Mouse (Mus musculus): ENCODE results near the gene Rpp40.

The Rpp40 gene

DNA sequence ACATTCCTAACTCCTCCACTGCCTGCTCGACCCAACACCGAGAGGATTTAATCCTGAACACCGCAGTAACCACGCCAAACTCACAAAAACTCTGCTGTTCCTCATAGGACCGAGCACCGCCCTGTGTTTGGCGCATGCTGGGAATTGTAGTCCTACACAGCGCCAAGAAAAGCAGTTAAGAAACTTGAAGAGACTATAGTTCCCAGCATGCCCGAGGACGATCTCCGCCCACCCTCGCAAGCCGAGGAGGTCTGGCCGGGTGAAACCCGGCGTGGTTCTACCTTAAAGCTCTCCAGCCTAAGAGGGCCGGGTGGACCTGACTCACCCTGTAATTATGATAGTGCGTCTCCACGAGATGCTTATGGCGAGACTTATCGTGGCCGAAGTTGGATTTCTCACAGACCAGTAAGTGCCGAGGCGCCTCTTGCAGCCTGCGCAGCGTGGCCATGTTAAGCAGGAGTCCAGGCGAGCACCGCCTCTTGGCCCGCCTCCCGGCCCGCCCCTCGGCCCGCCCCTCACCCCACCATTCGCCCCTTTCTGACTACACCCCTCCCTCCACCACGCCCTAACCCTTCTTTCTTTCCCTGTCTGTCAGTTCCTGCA lies at the start of gene Rpp40:
Gene Rpp40, minus strand, starts transcription at position 481 of the 603 bp plus-strand sequence.
- DNase-seq (ENCODE audit: extremely low read depth, low read depth) = peak; percentile 92

DNA sequence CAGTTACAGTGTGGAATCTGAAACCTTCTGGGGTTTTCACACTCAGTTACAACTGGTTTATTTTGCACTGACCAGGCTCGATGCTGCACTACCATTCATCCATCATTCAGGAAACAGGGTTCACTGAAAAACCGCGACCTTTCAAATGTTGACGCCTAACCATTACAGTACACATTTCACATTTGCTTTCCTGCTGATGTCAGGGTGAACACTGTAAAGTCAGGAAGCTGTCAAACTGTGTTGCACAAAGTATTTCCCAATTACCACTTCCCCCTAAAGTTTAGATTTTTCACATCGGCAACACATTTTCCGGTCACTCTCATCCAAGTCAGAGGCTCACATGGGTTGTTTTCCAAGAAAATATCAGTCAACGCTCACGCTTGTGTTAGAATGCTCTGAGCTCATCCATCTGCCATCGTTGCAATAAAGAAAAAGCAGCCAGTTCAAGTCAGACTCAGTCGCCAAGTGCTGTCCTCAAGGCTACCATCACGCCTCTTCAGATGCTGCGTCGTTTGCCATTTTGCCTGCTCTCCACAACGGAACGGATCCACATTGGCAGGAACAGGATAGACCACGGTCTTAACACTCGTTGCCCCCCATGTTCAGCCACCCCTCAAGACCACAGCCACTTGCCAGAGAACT lies 43.8 kb upstream of the Rpp40 start:
- no peak for DNase-seq (ENCODE audit: extremely low read depth, low read depth)

DNA sequence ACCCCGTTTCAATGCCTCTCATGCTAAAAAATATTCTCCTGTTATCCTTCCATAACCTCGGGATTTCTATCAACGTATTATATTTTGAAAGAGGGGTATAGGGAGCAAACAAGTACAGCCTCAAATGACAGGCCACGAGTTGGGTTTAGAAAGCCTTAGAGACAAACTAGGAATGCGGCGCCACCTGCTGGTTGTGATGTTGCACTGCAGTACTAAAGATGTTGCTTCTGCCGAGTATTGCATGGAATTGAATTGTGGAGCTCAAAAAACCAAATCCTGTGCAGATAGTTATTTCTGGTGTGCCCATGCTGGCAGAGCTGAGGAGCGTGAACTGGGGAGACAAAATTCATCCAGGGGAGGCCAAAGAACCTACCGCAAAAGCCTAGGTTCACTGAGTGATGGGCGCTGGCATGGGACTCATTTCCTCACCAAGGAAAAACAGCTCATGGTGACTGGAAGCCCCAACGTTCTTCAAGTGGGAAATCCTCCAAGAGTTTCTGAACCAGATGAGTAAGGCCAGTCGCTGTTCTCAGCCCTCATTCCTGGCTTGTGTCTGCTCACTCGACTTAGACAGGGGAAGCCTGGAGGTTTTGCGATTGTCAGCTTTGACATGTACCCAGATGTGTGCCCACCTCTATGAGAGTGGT lies 41.3 kb upstream of the Rpp40 start:
- DNase-seq (ENCODE audit: extremely low read depth, low read depth) = peak; percentile 39

- no peak for DNase-seq (ENCODE audit: extremely low read depth, low read depth)
Observed at GRCm38 (mm10) chr13:35946659-35947353, 40.6 kb upstream of the Rpp40 start.

DNA sequence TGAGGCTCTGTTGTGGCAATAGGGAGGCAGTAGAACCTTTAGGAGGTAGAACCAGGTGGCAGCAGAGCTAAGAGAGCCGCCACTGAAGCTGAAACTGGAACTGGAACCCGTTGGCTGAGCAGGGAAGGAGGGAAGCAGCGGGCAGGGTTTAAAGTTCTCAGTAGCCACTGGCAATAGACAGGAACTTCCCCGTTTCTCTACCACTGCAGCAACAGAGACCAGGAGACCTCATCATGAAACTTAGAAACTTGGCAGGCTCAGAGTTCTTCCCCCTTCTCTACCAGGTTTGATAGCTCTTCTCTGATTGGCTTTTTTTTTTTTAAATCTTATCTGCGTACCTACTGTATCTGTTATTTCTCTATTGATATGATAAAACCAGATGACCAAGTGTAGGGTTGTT lies 34.8 kb upstream of the Rpp40 start:
- peak; percentile 29 for DNase-seq (ENCODE audit: extremely low read depth, low read depth)

DNA sequence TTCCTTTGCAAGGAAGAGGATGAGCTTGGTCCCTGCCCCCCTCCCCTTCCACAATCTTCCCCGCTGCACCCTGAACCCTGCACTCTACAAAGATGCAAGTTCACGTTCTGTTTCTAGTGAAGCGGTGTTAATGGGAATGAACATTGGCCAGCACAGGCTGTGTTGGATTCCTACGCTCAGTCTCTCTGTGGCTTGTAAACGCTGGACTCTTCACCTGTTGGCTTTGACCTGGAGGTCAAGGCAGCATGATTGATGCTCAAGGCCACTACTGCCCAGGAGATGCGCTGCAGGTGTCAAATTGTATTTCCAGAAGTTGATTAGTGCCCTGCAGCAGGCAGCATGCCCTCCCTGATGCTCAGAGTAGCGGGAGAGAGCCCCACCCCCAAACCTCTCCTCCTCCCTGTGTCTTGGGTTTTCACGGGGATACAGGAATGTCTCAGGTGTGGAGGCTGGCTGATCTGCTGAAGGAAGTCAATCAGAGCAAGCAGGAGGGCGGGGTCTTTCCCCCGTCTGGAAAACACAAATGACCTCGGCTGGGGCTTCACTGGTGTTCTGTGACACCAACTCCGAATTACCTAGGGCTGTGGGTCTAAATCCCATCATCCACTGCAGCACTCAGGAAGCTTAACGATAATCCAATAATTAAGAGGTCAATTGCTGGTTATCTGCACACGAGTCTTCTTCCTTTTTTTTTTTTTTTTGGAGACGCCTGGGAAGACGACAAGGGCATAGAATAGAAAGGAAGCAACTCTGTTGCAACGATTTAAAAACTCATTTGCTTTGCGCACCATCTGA lies 33.9 kb upstream of the Rpp40 start:
- no peak for DNase-seq (ENCODE audit: extremely low read depth, low read depth)

DNA sequence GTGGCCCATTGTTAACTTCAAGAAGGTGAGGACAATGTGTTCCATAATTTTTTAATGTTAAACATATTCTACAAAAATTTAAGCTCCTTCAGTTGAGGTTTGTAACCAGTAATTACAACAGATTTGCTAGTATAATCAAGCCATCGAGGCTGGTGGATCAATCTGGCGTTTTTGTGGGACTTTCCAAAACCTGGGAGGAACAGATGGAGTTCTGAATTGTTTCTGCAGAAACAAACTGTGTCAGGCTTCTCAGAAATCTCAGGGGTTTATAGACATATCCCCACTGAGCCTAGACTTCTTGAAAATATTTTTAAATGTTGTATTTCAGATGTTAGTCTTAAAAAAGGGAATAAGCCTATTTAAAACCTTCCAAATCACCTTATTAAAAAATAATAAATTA lies 31.8 kb upstream of the Rpp40 start:
- no peak for DNase-seq (ENCODE audit: extremely low read depth, low read depth)

DNA sequence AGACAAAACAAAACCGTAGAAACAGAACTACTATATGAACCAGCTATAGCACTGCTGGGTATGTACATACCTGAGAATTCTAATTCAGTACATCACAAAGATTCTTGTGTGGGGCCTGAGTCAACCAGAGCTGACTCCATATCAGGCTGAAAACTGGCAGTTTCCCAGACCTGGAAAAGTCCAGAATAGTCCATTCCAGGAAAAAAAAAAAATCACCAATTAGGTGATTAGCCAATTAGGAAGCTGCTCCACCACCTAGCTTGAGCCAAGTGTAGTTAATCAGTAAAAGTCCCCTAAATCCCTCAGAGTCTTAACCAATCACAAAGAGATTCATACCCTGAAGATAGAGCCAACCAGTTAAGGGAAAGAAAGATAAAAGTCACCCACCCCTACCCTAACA lies 5.3 kb upstream of the Rpp40 start:
- DNase-seq (ENCODE audit: extremely low read depth, low read depth) = no peak

DNA sequence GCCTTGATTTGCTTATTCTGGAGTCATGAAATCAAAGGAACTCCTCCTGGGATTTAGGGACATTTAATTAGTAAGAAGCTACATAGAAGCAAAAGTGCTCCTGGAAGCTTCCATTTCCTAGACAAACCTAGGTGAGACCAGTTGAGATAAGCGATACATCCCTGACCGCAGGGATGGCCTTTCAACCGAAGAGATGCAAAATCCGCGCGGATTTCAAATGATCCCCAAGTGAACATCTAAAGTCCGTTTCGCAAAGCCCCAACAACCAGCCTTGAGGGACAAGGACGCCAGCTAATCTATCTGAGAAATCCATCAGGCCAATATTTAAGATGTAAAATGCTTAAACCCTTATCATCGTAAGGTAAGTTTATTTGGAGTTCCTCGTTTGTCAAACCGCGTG lies 781 bp downstream of the Rpp40 start:
- no peak for DNase-seq (ENCODE audit: extremely low read depth, low read depth)

DNA sequence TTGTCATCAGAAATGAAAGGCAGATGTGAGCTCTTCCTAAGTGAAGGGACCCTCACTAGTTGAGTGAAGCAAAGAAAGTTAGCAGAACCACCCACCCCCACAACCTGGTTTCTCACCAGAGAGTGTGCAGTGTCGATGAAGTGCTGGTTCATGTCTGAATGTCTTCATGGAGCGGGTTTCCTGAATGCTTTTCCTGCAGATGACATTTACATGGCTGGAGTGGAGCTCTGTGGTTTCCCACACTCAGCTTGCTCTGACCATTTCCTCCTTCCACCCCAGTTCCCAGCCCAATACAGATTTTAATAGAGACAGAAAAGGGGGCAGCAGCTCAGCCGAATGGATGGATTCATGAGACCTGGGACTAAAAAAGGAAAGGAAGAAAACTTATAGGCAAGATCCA lies 13.3 kb downstream of the Rpp40 start:
- no peak for DNase-seq (ENCODE audit: extremely low read depth, low read depth)

DNA sequence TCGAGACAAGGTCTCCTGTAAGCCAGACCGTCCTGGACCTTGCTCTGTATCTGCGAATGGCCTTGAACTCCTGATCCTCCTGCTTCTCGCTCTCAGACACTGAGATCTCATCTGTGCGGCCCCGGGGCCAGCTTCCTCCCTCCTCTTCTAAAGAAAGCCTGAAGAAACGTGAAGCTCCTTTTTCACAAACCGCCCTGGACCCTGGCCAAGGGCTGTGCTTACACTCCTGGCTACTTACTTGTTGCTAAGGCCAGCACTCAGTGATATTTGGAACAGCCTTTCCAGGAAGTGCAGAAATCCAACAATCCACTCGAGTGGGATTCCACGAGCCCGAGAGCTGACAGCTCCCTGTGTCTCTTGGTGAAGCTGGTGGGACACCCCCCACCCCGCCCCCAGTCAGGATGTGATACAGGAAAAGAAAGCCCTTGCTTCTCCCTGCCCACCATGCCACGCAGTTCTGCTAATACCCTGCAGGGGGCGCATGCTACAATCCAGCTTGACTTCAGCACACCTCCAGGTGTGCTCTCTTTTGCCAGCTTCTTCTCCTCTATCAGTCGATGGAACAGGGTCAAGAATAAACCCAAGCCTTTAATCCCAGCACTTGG lies 19.9 kb downstream of the Rpp40 start:
- DNase-seq (ENCODE audit: extremely low read depth, low read depth) = no peak

GRCm38 (mm10) chr13:35880555-35881046 lies 25.6 kb downstream of the Rpp40 start:
- DNase-seq (ENCODE audit: extremely low read depth, low read depth) = no peak

- no peak for DNase-seq (ENCODE audit: extremely low read depth, low read depth)
Observed at GRCm38 (mm10) chr13:35879519-35879918, 26.6 kb downstream of the Rpp40 start.

GRCm38 (mm10) chr13:35879068-35879467 lies 27.1 kb downstream of the Rpp40 start:
- no peak for DNase-seq (ENCODE audit: extremely low read depth, low read depth)

DNA sequence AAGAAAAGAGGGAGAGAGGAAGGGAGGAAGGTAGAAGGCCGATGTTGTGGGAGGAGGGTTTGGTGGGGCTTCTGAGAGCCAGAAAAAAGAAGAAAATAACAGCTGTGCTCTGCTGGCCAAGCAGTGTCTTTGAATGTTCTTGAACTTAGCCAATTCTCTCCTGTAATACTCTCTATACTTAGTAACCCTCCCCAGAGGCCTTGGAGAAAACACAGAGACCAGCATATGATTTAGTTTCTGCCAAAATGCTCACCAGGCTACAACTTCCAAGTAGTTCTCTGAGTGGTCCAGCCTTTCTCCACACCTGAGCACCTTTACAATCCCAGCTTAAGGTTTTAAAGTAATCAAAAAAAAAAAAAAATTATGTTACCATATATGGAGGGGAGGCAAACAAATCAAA lies 27.9 kb downstream of the Rpp40 start:
- no peak for DNase-seq (ENCODE audit: extremely low read depth, low read depth)

DNA sequence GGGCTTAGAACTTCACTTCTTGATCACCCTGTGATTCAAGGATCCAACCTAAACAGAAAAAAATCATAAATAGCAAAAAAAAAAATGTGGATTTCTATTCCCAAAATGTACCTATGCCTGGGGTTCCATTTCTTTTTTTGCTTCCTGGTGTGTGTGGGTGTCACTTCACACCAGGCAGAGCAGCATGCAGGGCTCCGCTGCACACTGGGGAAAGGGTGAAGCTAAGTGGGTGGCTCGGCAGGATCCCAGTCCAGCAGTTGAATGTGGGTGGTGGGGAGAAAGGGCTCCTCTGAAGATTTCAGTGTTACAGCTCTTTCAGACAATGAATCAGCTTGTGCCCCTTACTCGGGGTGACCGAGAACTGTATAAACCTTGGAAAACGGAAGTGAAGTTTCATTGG lies 30.8 kb downstream of the Rpp40 start:
- no peak for DNase-seq (ENCODE audit: extremely low read depth, low read depth)

DNA sequence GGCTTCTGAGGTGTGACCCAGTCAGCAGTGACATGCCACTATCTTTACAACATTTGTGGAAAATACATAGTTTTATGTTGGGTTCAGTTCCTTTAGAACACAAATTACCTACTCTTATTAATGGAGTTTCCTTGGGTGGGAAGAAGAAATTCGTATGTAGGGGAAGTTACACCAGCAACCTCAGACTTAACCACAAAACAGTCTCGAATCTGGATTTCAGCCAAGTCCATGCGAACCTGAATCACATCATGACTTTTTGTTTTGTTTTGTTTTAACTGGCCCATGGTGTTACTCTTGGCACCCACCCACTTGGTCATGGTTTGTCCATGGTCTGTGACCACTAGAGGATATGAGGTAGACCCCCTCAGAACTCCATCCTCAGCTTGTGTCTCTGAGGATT lies 35.1 kb downstream of the Rpp40 start:
- DNase-seq (ENCODE audit: extremely low read depth, low read depth) = peak; percentile 7

GRCm38 (mm10) chr13:35870659-35871058 lies 35.5 kb downstream of the Rpp40 start:
- DNase-seq (ENCODE audit: extremely low read depth, low read depth) = no peak

DNA sequence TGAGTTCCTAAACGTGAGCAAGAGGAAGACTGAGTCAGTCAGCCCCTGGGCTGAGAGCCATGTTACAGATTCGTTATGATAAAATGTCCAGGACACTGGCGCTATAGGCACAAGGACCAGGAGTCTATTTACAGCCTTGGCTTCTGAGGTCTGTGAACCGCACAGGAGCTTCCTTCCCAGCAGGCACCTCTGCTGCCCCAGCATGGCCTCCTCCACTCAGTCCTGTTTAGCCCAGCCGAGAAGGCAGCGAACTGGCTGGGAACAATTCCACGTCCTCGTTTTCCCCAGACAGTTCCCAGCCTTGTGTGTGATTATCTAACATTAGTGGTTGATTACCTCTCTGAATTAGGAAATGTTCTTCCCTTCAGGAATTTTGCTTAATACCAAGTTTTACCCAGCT lies 45.2 kb downstream of the Rpp40 start:
- DNase-seq (ENCODE audit: extremely low read depth, low read depth) = no peak

- DNase-seq (ENCODE audit: extremely low read depth, low read depth) = no peak
Observed at GRCm38 (mm10) chr13:35857486-35857885, 48.7 kb downstream of the Rpp40 start.

Data from MEL-GATA-1-ER (cell line).